Mouse (Mus musculus): ENCODE results near the gene Mfsd14a.
"Not testable (repeated sequence)": the region's sequence is repeated elsewhere in the genome, so short reads cannot be mapped to it uniquely, and the experiment has no call there.

DNA sequence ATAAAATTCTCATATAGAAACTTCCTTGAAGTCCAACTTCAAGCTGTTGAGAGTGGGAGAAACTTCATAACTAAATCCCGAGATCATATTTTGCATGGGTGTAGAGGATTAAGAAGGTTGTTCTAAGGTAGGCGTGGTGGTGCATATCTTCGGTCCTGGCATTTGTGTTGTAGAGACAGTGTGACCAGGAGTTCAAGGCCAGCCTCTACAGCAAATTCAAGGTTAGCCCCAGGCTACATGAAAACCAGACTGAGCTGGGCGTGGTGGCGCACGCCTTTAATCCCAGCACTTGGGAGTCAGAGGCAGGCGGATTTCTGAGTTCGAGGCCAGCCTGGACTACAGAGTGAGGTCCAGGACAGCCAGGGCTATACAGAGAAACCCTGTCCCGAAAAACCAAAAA is 1.8 kb upstream of the Mfsd14a start:
- TF ChIP-seq GATA1 (IDR thresholded peaks at IDR 0.05; ENCODE audit: borderline replicate concordance, low read length); FLI1 (IDR thresholded peaks at IDR 0.05; ENCODE audit: low read length): not testable (repeated sequence)

All from megakaryocyte, embryonic 14.5 days (primary cell).